Mouse (Mus musculus) monocyte, adult 2 months (primary cell): ENCODE results near the gene Unc13a.

Experiments
- DNase-seq, 2 experiments: peaks; one replicate each; pipeline ENCODE4 v3.0.0; 2022; ENCODE audit warnings: low spot score in 2 of 2, low read depth in 1 of 2

Gene Unc13a

GRCm38 (mm10) chr8:71627265-71628099 lies 44.1 kb downstream of the Unc13a start:
- DNase-seq: no peak

GRCm38 (mm10) chr8:71626753-71627152 lies 44.8 kb downstream of the Unc13a start:
- no peak for DNase-seq

GRCm38 (mm10) chr8:71625088-71625487 lies 46.5 kb downstream of the Unc13a start:
- peak in 1 of 2 experiments; percentile 40 for DNase-seq

- DNase-seq: no peak
Observed at GRCm38 (mm10) chr8:71619786-71620185, 51.8 kb downstream of the Unc13a start.

GRCm38 (mm10) chr8:71613418-71613817 lies 58.1 kb downstream of the Unc13a start:
- DNase-seq: peak in 1 of 2 experiments; percentile 45

- DNase-seq: no peak
Observed at GRCm38 (mm10) chr8:71612141-71612540, 59.4 kb downstream of the Unc13a start.

- DNase-seq: peak; percentile 99
Observed at GRCm38 (mm10) chr8:71610822-71611651, 60.5 kb downstream of the Unc13a start, which contains the start of gene Colgalt1. TSS of gene Colgalt1 (plus strand) at chr8:71610998.

GRCm38 (mm10) chr8:71604021-71604420 lies 67.5 kb downstream of the Unc13a start:
- no peak for DNase-seq

- peak in 1 of 2 experiments; percentile 25 for DNase-seq
Observed at GRCm38 (mm10) chr8:71602666-71603334, 68.8 kb downstream of the Unc13a start.

GRCm38 (mm10) chr8:71601939-71602665 lies 69.5 kb downstream of the Unc13a start:
- DNase-seq: no peak

GRCm38 (mm10) chr8:71598841-71599240 lies 72.7 kb downstream of the Unc13a start:
- no peak for DNase-seq

- no peak for DNase-seq
Observed at GRCm38 (mm10) chr8:71598375-71598774, 73.2 kb downstream of the Unc13a start.

GRCm38 (mm10) chr8:71597451-71597850 lies 74.1 kb downstream of the Unc13a start, which contains the start of gene Fam129c:
TSS of gene Fam129c (plus strand) at chr8:71597648.
- no peak for DNase-seq

- DNase-seq: peak in 1 of 2 experiments; percentile 15
Observed at GRCm38 (mm10) chr8:71596798-71597197, 74.8 kb downstream of the Unc13a start.

- DNase-seq: no peak
Observed at GRCm38 (mm10) chr8:71596384-71596783, 75.2 kb downstream of the Unc13a start.

- DNase-seq: peak; percentile 59 to 81
Observed at GRCm38 (mm10) chr8:71595862-71596261, 75.7 kb downstream of the Unc13a start.

GRCm38 (mm10) chr8:71594324-71594722 lies 77.2 kb downstream of the Unc13a start:
- no peak for DNase-seq

- no peak for DNase-seq
Observed at GRCm38 (mm10) chr8:71593556-71594323, 77.8 kb downstream of the Unc13a start.

GRCm38 (mm10) chr8:71592374-71593170 lies 79.0 kb downstream of the Unc13a start:
- DNase-seq: no peak
